Mouse (Mus musculus) kidney, embryonic 15.5 days (tissue): ENCODE data around the gene Gpx8. TPM values are rescaled to one million over a fixed set of nuclear protein-coding genes. Genes with fewer than 3 reads are reported as not detected.

ENCODE experiments used
- ATAC-seq: fragments of 200-750 bp; cut with Nextera tagmentation; replicated peaks from 2 replicates; pipeline ENCODE4 v1.8.0; 2017; ENCODE audit warnings: moderate TSS enrichment; ENCODE audit not compliant: low FRiP score
- H3K27ac ChIP-seq: fragments of 300-500 bp; sonication (generic); 2 replicates; pipeline ENCODE4 v1.5.1; 2015; ENCODE audit warnings: mild to moderate bottlenecking, inconsistent platforms
- H3K27me3 ChIP-seq: fragments of 300-500 bp; sonication (generic); 2 replicates; pipeline ENCODE4 v1.6.1; 2015; ENCODE audit warnings: inconsistent platforms
- H3K36me3 ChIP-seq: fragments of 300-500 bp; sonication (generic); 2 replicates; pipeline ENCODE4 v1.6.1; 2015; ENCODE audit warnings: inconsistent platforms
- H3K4me1 ChIP-seq: fragments of 300-500 bp; sonication (generic); 2 replicates; pipeline ENCODE4 v1.6.1; 2015; ENCODE audit warnings: inconsistent platforms
- H3K4me2 ChIP-seq: fragments of 300-500 bp; sonication (generic); 2 replicates; pipeline ENCODE4 v1.6.1; 2015; ENCODE audit warnings: moderate library complexity, mild to moderate bottlenecking, inconsistent platforms
- H3K4me3 ChIP-seq: fragments of 300-500 bp; sonication (generic); replicated peaks from 2 replicates; pipeline ENCODE4 v1.5.1; 2015; ENCODE audit warnings: mild to moderate bottlenecking, inconsistent platforms
- H3K9ac ChIP-seq: fragments of 300-500 bp; sonication (generic); 2 replicates; pipeline ENCODE4 v1.6.1; 2015; ENCODE audit warnings: mild to moderate bottlenecking, inconsistent platforms
- H3K9me3 ChIP-seq: fragments of 300-500 bp; sonication (generic); replicated peaks from 2 replicates; pipeline ENCODE4 v1.6.1; 2016; ENCODE audit warnings: inconsistent platforms
- WGBS: fragments of 180-500 bp; shearing (Covaris S2); methylation state at CpG from one replicate; pipeline ENCODE4 v1.1.7; 2015; ENCODE audit warnings: mixed read lengths; 5-methylcytosine and 5-hydroxymethylcytosine counted together
- polyA plus RNA-seq: library from polyadenylated mRNA; unstranded; fragments of >200 nt; fragmentation: Nextera tagmentation; extraction: Ambion mirVana; gene quantifications from 2 replicates; pipeline ENCODE4 v1.2.1, GENCODE M21; 2015

The Gpx8 gene
- 161 TPM in 2 replicates for polyA plus RNA-seq

GRCm38 (mm10) chr13:113046211-113046883 is at the start of gene Gpx8:
TSS of gene Gpx8 (minus strand) at chr13:113046410.
- H3K4me3 ChIP-seq: peak within 1 kb of the TSS; percentile 67
- peak; percentile 90 for ATAC-seq
- WGBS: 6% methylated on average over 21 of the region's 21 CpGs
- H3K27ac ChIP-seq: peak within 1 kb of the TSS; percentile 93
- peak within 1 kb of the TSS; percentile 61 for H3K4me2 ChIP-seq
- H3K27me3 ChIP-seq: 0 out of 2 replicates have a peak, but pooled peaks cover 4% of the 10 kb centered on the region
- peaks cover 17% of the 10 kb centered on the region for H3K4me1 ChIP-seq
- no peaks in the 10 kb centered on the region for H3K9me3 ChIP-seq
- peaks cover 18% of the 10 kb centered on the region for H3K36me3 ChIP-seq
- H3K9ac ChIP-seq: peak within 1 kb of the TSS; percentile 53

GRCm38 (mm10) chr13:113094618-113095017 is 48.4 kb upstream of the Gpx8 start:
- H3K4me2 ChIP-seq: no peak overlapping the region
- no peaks in the 10 kb centered on the region for H3K9me3 ChIP-seq
- no peaks in the 10 kb centered on the region for H3K27me3 ChIP-seq
- no peak for ATAC-seq
- H3K36me3 ChIP-seq: no peaks in the 10 kb centered on the region
- H3K4me1 ChIP-seq: no peaks in the 10 kb centered on the region
- H3K9ac ChIP-seq: no peak overlapping the region
- WGBS: 58% methylated on average over 1 of the region's 1 CpGs
- no peak overlapping the region for H3K4me3 ChIP-seq
- no peak overlapping the region for H3K27ac ChIP-seq

- 27% methylated on average over 8 of the region's 8 CpGs for WGBS
- Histone ChIP-seq H3K9me3 (no peaks in the 10 kb centered on the region), H3K4me3 (no peak overlapping the region), H3K4me1 (no peaks in the 10 kb centered on the region), H3K36me3 (no peaks in the 10 kb centered on the region), H3K27ac (no peak overlapping the region), H3K9ac (no peak overlapping the region), H3K4me2 (no peak overlapping the region), H3K27me3 (no peaks in the 10 kb centered on the region)
- ATAC-seq: no peak
Measured at GRCm38 (mm10) chr13:113090489-113090888, 44.3 kb upstream of the Gpx8 start.

GRCm38 (mm10) chr13:113087226-113088017 is 41.2 kb upstream of the Gpx8 start:
- no peaks in the 10 kb centered on the region for H3K4me1 ChIP-seq

GRCm38 (mm10) chr13:113084732-113085131 is 38.5 kb upstream of the Gpx8 start:
- Histone ChIP-seq H3K27me3 (no peaks in the 10 kb centered on the region), H3K4me1 (no peaks in the 10 kb centered on the region), H3K9me3 (no peaks in the 10 kb centered on the region), H3K4me2 (no peak overlapping the region), H3K4me3 (no peak overlapping the region), H3K36me3 (no peaks in the 10 kb centered on the region), H3K9ac (no peak overlapping the region), H3K27ac (no peak overlapping the region)
- no peak for ATAC-seq
- WGBS: 83% methylated on average over 5 of the region's 5 CpGs

More at GRCm38 (mm10) chr13:113087226-113088017, 41.2 kb upstream of the Gpx8 start:
- Histone ChIP-seq H3K27ac (no peak overlapping the region), H3K4me3 (no peak overlapping the region), H3K27me3 (no peaks in the 10 kb centered on the region), H3K36me3 (no peaks in the 10 kb centered on the region), H3K4me2 (no peak overlapping the region), H3K9me3 (no peaks in the 10 kb centered on the region), H3K9ac (no peak overlapping the region)
- WGBS: 81% methylated on average over 13 of the region's 13 CpGs
- no peak for ATAC-seq

GRCm38 (mm10) chr13:113082101-113082500 is 35.9 kb upstream of the Gpx8 start:
- H3K4me1 ChIP-seq: no peaks in the 10 kb centered on the region
- no peaks in the 10 kb centered on the region for H3K27me3 ChIP-seq
- ATAC-seq: no peak
- no peak overlapping the region for H3K4me2 ChIP-seq
- H3K9ac ChIP-seq: no peak overlapping the region
- 80% methylated on average over 1 of the region's 1 CpGs for WGBS
- no peak overlapping the region for H3K4me3 ChIP-seq
- H3K36me3 ChIP-seq: no peaks in the 10 kb centered on the region
- no peak overlapping the region for H3K27ac ChIP-seq
- no peaks in the 10 kb centered on the region for H3K9me3 ChIP-seq

GRCm38 (mm10) chr13:113079021-113079420 is 32.8 kb upstream of the Gpx8 start:
- Histone ChIP-seq H3K4me3 (no peak overlapping the region), H3K9ac (no peak overlapping the region), H3K9me3 (no peaks in the 10 kb centered on the region), H3K27ac (no peak overlapping the region), H3K4me2 (no peak overlapping the region), H3K4me1 (no peaks in the 10 kb centered on the region), H3K36me3 (no peaks in the 10 kb centered on the region), H3K27me3 (no peaks in the 10 kb centered on the region)
- no peak for ATAC-seq
- 89% methylated on average over 9 of the region's 9 CpGs for WGBS

- no peaks in the 10 kb centered on the region for H3K9me3 ChIP-seq
- WGBS: 44% methylated on average over 9 of the region's 9 CpGs
- no peaks in the 10 kb centered on the region for H3K27me3 ChIP-seq
- peak; percentile 85 for ATAC-seq
- H3K9ac ChIP-seq: no peak overlapping the region
- 0 out of 2 replicates have a peak, but pooled peaks cover 4% of the 10 kb centered on the region for H3K4me1 ChIP-seq
- no peak overlapping the region for H3K27ac ChIP-seq
- H3K4me3 ChIP-seq: no peak overlapping the region
- H3K4me2 ChIP-seq: no peak overlapping the region
- no peaks in the 10 kb centered on the region for H3K36me3 ChIP-seq
Measured at GRCm38 (mm10) chr13:113064542-113064941, 18.3 kb upstream of the Gpx8 start.

GRCm38 (mm10) chr13:113061746-113062145 is 15.5 kb upstream of the Gpx8 start:
- H3K9me3 ChIP-seq: no peaks in the 10 kb centered on the region
- no peaks in the 10 kb centered on the region; the same call in 1 of the 2 replicates for H3K27me3 ChIP-seq
- no peak overlapping the region for H3K4me2 ChIP-seq
- no peak overlapping the region for H3K9ac ChIP-seq
- 0 out of 2 replicates have a peak, but pooled peaks cover 4% of the 10 kb centered on the region for H3K4me1 ChIP-seq
- H3K27ac ChIP-seq: no peak overlapping the region
- no peak for ATAC-seq
- WGBS: 87% methylated on average over 6 of the region's 6 CpGs
- H3K4me3 ChIP-seq: no peak overlapping the region
- H3K36me3 ChIP-seq: no peaks in the 10 kb centered on the region

- 35% methylated on average over 8 of the region's 8 CpGs for WGBS
- Histone ChIP-seq H3K4me2 (no peak overlapping the region), H3K27me3 (peaks cover 5% of the 10 kb centered on the region), H3K4me3 (no peak overlapping the region), H3K9ac (no peak overlapping the region), H3K36me3 (no peaks in the 10 kb centered on the region), H3K4me1 (no peaks in the 10 kb centered on the region), H3K9me3 (no peaks in the 10 kb centered on the region), H3K27ac (no peak overlapping the region)
- ATAC-seq: no peak
Measured at GRCm38 (mm10) chr13:113055826-113056225, 9.6 kb upstream of the Gpx8 start.

GRCm38 (mm10) chr13:113054230-113054629 is 8.0 kb upstream of the Gpx8 start:
- Histone ChIP-seq H3K4me1 (no peaks in the 10 kb centered on the region), H3K9ac (no peak overlapping the region), H3K4me2 (no peak overlapping the region), H3K4me3 (no peak overlapping the region), H3K27me3 (peaks cover 5% of the 10 kb centered on the region), H3K9me3 (no peaks in the 10 kb centered on the region), H3K27ac (no peak overlapping the region), H3K36me3 (no peaks in the 10 kb centered on the region)
- no peak for ATAC-seq
- 89% methylated on average over 8 of the region's 8 CpGs for WGBS

GRCm38 (mm10) chr13:113047647-113048046 is 1.4 kb upstream of the Gpx8 start:
- H3K27ac ChIP-seq: no peak overlapping the region
- no peak for ATAC-seq

More at GRCm38 (mm10) chr13:113047647-113048046, 1.4 kb upstream of the Gpx8 start:
- Histone ChIP-seq H3K27me3 (0 out of 2 replicates have a peak, but pooled peaks cover 4% of the 10 kb centered on the region), H3K36me3 (peaks cover 9% of the 10 kb centered on the region), H3K4me1 (peaks cover 17% of the 10 kb centered on the region), H3K4me3 (no peak overlapping the region), H3K9ac (no peak overlapping the region), H3K9me3 (no peaks in the 10 kb centered on the region), H3K4me2 (no peak overlapping the region)
- 78% methylated on average over 3 of the region's 3 CpGs for WGBS
